Mouse (Mus musculus) megakaryocyte, embryonic 14.5 days (primary cell): ENCODE results near the gene Ppp2r5a.

Experiments
- FLI1 ChIP-seq: IDR thresholded peaks from 2 replicates; pipeline ENCODE4 v1.6.1; 2012; ENCODE audit warnings: low read length, inconsistent platforms, mixed read lengths
- GATA1 ChIP-seq: IDR thresholded peaks from 3 replicates; pipeline ENCODE4 v1.6.1; 2012; ENCODE audit warnings: mixed read lengths, low read length, inconsistent platforms, borderline replicate concordance

DNA sequence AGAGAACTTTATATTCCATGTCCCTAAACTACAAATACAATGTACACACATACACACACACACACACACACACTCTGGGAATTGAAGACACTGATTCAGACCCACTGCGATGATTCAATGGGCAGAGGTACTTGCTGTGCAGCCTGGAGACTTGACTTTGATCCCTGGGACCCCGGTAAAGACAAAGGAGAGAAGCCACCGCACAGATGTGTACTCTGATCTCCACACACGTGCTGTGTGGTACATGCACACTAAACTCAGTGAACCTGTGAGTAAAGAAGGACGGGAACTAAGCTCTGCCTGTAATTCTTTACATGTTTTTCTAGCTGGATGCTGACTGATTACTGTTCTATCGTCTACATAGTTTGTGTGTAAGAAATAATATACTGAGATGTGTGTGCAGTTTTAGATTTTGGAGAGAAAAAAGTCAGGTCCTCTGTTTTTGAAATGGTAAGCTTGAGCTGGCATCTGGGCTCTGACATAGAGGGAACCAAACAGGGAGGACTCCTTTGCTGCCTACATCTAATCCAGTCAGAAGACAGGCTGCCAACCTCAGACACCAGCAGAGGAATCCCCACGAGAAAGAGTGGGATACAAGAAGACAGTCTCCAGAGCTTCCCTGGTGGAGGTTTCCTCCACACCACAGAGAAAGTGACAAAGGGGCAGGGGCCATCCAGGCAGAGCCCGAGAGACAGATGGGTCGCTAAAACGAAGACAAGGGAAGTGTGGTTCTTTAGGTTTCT is 7.4 kb upstream of the Ppp2r5a start:
- TF ChIP-seq GATA1 = no peak
- TF ChIP-seq FLI1 = no peak
